Mouse (Mus musculus): Measurements from ENCODE around the gene Prkn.

Gene Prkn

GRCm38 (mm10) chr17:12090261-12090927 is 1250.2 kb downstream of the Prkn start:
- DNase-seq (ENCODE audit: low read depth, low spot score): no peak

GRCm38 (mm10) chr17:12092901-12093564 is 1252.8 kb downstream of the Prkn start:
- no peak for DNase-seq (ENCODE audit: low read depth, low spot score)

GRCm38 (mm10) chr17:12094016-12094415 is 1253.8 kb downstream of the Prkn start:
- peak; percentile 9 for DNase-seq (ENCODE audit: low read depth, low spot score)

- peak; percentile 99 for DNase-seq (ENCODE audit: low read depth, low spot score)
These were observed 1254.8 kb downstream of the Prkn start for GRCm38 (mm10) chr17:12094827-12095590.

GRCm38 (mm10) chr17:12099415-12099814 is 1259.2 kb downstream of the Prkn start:
- no peak for DNase-seq (ENCODE audit: low read depth, low spot score)

GRCm38 (mm10) chr17:12102326-12102725 is 1262.1 kb downstream of the Prkn start:
- no peak for DNase-seq (ENCODE audit: low read depth, low spot score)

- DNase-seq (ENCODE audit: low read depth, low spot score): no peak
These were observed 1263.6 kb downstream of the Prkn start for GRCm38 (mm10) chr17:12103781-12104180.

- no peak for DNase-seq (ENCODE audit: low read depth, low spot score)
These were observed 1264.1 kb downstream of the Prkn start for GRCm38 (mm10) chr17:12104245-12104644.

- DNase-seq (ENCODE audit: low read depth, low spot score): no peak
These were observed 1264.5 kb downstream of the Prkn start for GRCm38 (mm10) chr17:12104690-12105089.

GRCm38 (mm10) chr17:12106255-12106654 is 1266.1 kb downstream of the Prkn start:
- no peak for DNase-seq (ENCODE audit: low read depth, low spot score)
